Mouse (Mus musculus) lung, adult 2 months (tissue): Measurements from ENCODE around the gene Ror2.

Source experiments
- CTCF ChIP-seq: fragments of 200-500 bp; IDR thresholded peaks from 2 replicates; pipeline ENCODE4 v1.5.1; 2011; ENCODE audit warnings: mild to moderate bottlenecking, low read length, control low read depth; ENCODE audit not compliant: insufficient read depth
- POLR2A ChIP-seq: fragments of 200-500 bp; IDR thresholded peaks from 2 replicates; pipeline ENCODE4 v1.6.1; 2011; ENCODE audit warnings: low read depth, mild to moderate bottlenecking, control low read depth, low read length, borderline replicate concordance; ENCODE audit errors: extremely low read depth

- no peak for TF ChIP-seq CTCF
- TF ChIP-seq POLR2A: no peak
Observed at GRCm38 (mm10) chr13:53077732-53078345, 208.1 kb downstream of the Ror2 start.
